8 mouse cellular contexts compared by ENCODE assay signal in the genomic region with DNA sequence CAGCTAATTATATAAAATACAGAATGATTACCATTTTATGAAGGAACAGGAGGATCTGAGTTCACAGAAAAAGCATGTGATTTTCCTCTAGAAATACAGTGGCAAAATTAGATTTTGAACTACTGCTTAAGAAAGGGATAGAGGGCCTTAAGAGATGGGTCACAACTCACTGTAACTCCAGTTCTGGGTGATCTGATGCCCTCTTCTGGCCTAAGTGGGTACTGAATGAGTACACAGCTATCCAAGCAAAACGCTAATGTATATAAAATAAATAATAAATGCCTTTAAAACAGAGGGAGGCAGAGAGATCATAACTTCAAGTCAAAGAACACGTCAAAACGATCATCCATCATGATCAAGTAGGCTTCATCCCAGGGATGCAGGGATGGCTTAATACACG.
DNase-seq lines count a peak whose midpoint lies in the region; ATAC-seq lines count a peak whose summit lies in the region.
"Had no signal": no experiment of that assay in that cellular context is flagged by ENCODE, and none has a peak within 500 bp of the region (broad histone marks: within the 10 kb centered on the region; RNA-seq: fewer than 3 reads in every experiment).

No protein-coding gene starts in this region.

- H3K9ac ChIP-seq in hindbrain, embryonic 14.5 days, result no peak overlapping the region
- no peak overlapping the region for H3K9ac ChIP-seq in hindbrain, embryonic 13.5 days
- no peak overlapping the region for H3K9ac ChIP-seq in midbrain, embryonic 15.5 days

- DNase-seq in hindbrain, embryonic 14.5 days (ENCODE audit: low spot score), result peak; percentile 61
- peak; percentile 14 for DNase-seq in CD4-positive helper T cell, adult 2 months (ENCODE audit: low read depth, low spot score)
- peak; percentile 78 for DNase-seq in NIH3T3 (ENCODE audit: low read depth)
- peak; percentile 37 for DNase-seq in induced T-regulatory cell, adult 2 months (ENCODE audit: low read depth)
- no peak for DNase-seq in gastrocnemius, postnatal 10 days

- no peaks in the 10 kb centered on the region for H3K9me3 ChIP-seq in hindbrain, embryonic 14.5 days (ENCODE audit: control insufficient read depth, low read length)
- no peaks in the 10 kb centered on the region for H3K9me3 ChIP-seq in hindbrain, embryonic 13.5 days
- no peaks in the 10 kb centered on the region for H3K9me3 ChIP-seq in midbrain, embryonic 15.5 days

- no peaks in the 10 kb centered on the region for H3K4me1 ChIP-seq in hindbrain, embryonic 14.5 days (replicated peaks; ENCODE audit: control insufficient read depth, insufficient read depth, low read length)
- H3K4me1 ChIP-seq in hindbrain, embryonic 13.5 days (replicated peaks), result no peaks in the 10 kb centered on the region
- no peaks in the 10 kb centered on the region for H3K4me1 ChIP-seq in midbrain, embryonic 15.5 days

- H3K4me2 ChIP-seq in hindbrain, embryonic 14.5 days (replicated peaks), result no peak overlapping the region
- H3K4me2 ChIP-seq in hindbrain, embryonic 13.5 days, result no peak overlapping the region
- no peak overlapping the region for H3K4me2 ChIP-seq in midbrain, embryonic 15.5 days

- H3K27me3 ChIP-seq in hindbrain, embryonic 14.5 days (ENCODE audit: control insufficient read depth, insufficient read depth, low read length), result no peaks in the 10 kb centered on the region
- no peaks in the 10 kb centered on the region for H3K27me3 ChIP-seq in hindbrain, embryonic 13.5 days
- H3K27me3 ChIP-seq in midbrain, embryonic 15.5 days (replicated peaks), result no peaks in the 10 kb centered on the region

- ATAC-seq in hindbrain, embryonic 14.5 days (ENCODE audit: low FRiP score), result no peak
- no peak for ATAC-seq in hindbrain, embryonic 13.5 days (ENCODE audit: low FRiP score)
- peak; percentile 71; the same call in 1 of the 2 replicates for ATAC-seq in midbrain, embryonic 15.5 days (replicated peaks)

- 43% methylated on average over 4 of the region's 4 CpGs for WGBS in hindbrain, embryonic 14.5 days
- 45% methylated on average over 4 of the region's 4 CpGs for WGBS in hindbrain, embryonic 13.5 days
- WGBS in midbrain, embryonic 15.5 days, result 51% methylated on average over 4 of the region's 4 CpGs

- H3K36me3 ChIP-seq in hindbrain, embryonic 14.5 days (replicated peaks; ENCODE audit: control insufficient read depth, insufficient read depth), result no peaks in the 10 kb centered on the region
- H3K36me3 ChIP-seq in hindbrain, embryonic 13.5 days, result no peaks in the 10 kb centered on the region
- H3K36me3 ChIP-seq in midbrain, embryonic 15.5 days (replicated peaks), result no peaks in the 10 kb centered on the region

- no peak overlapping the region for H3K27ac ChIP-seq in hindbrain, embryonic 14.5 days
- H3K27ac ChIP-seq in hindbrain, embryonic 13.5 days, result no peak overlapping the region
- H3K27ac ChIP-seq in midbrain, embryonic 15.5 days, result no peak overlapping the region

- H3K4me3 ChIP-seq in hindbrain, embryonic 14.5 days (replicated peaks; ENCODE audit: low read length), result no peak overlapping the region
- no peak overlapping the region for H3K4me3 ChIP-seq in hindbrain, embryonic 13.5 days
- no peak overlapping the region for H3K4me3 ChIP-seq in midbrain, embryonic 15.5 days
- H3K4me3 ChIP-seq: myocyte had no signal
